Mouse (Mus musculus) heart, adult 8-10 months (tissue): ENCODE data around the gene Rassf9. TPM values are rescaled to one million over a fixed set of nuclear protein-coding genes. Genes with fewer than 3 reads are reported as not detected.

ENCODE experiments used
- DNase-seq: peaks from one replicate; pipeline ENCODE4 v3.0.0; 2022; ENCODE audit warnings: low spot score
- total RNA-seq, 4 experiments: library from RNA; stranded (reverse); gene quantifications; 2 replicates each; pipeline ENCODE4 v1.2.4; 2022

Gene Rassf9
- 10 to 100 TPM; 10.0 to 12.5 (median 11.9) TPM for total RNA-seq

DNA sequence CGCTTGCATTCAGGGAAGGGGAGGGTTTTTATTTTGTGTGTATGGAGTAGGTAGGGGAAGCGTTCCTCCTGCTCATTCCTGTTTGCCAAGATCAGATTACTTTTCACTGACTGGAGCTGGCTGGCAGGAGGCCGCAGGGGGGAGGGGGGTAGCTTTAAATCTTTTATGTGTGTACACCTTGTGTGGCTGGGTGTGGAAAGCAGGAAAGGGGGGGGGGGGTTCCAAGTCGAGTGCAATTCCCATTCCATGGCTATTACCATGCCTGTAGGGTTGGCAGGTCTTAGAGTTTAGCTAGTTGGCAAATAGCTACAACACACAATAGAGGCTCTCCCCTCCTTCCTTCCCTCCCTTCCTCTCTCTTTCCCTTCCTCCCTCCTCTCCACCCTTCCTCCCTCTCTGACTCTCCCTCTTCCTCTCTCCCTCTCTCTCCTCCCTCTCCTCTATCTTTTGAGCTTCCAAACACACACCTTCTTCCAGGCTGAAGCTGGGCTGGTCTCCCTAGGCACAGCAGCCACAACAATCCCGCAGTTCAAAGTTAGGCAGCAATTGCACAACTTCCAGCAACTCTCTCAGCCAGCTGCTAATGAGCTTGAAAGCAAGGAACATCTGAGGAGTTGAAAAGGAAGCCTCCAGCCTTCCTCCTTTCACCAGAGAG lies at the start of gene Rassf9:
TSS of gene Rassf9 (plus strand) at position 416 of the 655 bp plus-strand sequence.
- peak; percentile 36 for DNase-seq

DNA sequence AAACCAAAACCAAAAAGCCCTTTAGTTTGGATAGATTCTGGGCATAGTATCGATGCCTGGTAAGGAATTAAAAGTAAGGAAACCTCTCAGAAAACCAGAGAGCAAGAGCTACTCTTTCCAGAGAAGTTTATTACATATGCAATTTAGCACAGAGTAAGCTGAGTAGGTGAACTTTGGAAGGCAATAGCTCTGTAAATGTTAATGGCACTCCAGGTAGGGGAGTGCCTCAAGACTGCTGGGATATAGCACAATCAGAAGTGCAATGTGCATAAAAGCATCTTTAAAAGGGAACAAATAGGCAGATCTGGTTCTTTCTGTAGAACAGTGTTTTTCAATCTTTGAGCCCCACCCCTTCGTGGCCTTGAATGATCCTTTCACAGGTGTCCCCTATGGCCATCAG lies 42.6 kb upstream of the Rassf9 start:
- DNase-seq, result no peak

DNA sequence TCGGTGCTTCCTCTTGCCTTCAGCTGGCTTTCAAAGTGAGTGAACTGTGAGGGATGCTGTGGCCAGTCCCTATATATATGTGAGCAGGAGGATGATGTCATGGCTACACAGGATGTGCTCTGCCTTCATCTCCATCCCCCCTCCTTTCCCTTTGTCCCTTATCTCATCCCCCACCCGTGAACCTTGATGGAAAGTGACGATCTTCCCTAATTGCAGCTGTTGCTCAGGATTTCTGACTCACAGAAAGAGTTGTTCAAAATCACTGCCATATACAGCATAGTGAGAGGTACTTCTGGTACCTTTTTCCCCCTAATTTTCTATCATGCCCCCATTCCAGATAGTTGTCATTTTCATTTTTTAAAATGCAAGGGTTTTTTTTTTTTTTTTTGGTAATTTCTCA lies 21.6 kb upstream of the Rassf9 start, which contains the start of gene Nts:
TSS of gene Nts (minus strand) at position 101 of the 400 bp plus-strand sequence.
- DNase-seq, result no peak

DNA sequence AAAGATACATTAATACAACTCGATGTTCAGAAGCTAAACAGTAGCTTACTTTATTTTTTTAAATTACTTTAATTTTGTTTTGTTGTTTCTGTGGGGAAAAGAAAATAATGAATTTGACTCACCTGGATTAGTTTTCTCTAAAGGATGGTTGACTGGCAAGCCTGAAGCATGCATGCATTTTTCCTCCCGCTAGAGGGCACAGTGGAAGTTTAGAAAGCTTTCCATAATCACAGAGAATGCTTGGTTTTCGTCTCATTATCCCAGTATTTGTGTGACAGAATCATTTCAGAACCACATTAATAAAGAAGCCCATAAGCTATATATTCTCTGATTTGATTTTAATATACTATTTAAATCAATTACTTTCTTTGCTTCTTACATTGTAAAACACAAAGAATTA lies 20.2 kb upstream of the Rassf9 start:
- no peak for DNase-seq

DNA sequence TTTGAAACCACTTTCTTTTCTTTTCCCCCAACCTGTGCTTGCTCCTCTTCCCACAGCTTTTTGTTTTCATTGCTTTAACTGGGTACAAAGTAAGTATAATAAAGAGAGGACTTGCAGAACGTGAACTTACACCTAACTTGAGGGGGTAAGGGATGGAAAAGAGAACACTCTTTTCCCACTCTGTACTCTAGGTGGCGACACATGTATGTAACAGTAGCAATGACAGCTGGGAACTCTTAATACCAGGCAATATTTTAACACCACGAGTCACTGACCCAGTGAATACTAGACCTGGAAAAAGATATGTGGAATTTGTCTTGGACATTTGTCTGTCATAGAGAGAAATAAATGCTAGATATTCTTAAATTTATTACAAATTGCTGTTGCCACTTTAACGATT lies 13.3 kb upstream of the Rassf9 start:
- peak; percentile 41 for DNase-seq

DNA sequence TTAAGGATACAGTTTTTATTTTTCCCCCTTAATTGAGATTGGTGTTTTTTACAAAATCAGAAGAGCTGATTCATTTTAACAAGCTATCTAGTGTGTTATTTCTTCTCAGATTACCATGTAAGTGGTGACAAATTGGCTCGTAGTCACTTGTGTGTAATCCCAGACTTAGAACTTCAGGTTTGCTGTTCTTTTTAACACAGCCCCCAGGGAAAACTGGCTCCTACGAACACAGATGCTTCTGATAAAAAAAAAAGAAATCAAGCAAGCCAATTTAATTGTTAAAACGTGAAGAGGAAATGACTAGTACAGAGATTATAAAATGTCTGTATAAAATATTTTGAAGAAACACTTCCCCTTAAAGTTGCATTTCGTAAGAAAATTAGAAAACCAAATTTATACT lies 4.6 kb upstream of the Rassf9 start:
- DNase-seq, result no peak

DNA sequence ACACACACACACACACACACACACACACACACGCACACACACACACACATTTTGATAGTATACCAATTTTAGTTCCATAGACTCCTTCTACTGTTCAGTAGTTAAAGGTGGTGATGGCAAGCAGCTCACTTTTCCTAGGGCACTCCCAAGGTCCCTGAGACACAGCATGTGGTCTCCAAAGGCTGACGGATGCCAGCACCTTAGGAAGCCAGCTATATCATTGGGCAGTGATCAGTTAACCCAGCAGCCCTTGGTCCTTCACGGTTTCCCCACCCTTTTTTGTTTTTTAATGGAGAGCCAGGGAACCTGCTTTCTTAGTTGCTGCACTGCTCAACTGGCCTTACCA lies 588 bp upstream of the Rassf9 start:
- no peak for DNase-seq

- no peak for DNase-seq
Measured at GRCm38 (mm10) chr10:102514159-102514558, 2.1 kb downstream of the Rassf9 start.

- DNase-seq, result no peak
Measured at GRCm38 (mm10) chr10:102527901-102528300, 15.9 kb downstream of the Rassf9 start.

GRCm38 (mm10) chr10:102553941-102554340 lies 41.9 kb downstream of the Rassf9 start:
- no peak for DNase-seq

DNA sequence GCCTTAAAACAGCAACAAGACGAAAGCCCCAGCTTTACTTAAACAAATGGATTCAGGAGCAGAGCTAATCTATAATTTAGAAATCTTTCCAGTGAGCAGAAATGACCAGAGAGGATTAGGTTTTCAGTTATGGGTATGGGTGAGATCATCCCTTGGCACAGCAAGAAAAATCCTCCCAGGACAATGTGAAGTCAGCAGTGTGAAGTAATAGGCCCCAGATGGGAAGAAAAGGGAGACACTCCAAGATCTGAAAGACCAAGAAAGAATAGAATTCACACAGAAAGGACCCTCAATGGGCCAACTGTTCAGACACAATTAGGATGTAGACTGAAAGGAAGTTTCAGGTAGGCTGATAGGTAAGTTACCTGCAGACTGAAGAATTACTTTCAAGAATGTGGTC lies 50.5 kb downstream of the Rassf9 start:
- no peak for DNase-seq

GRCm38 (mm10) chr10:102577970-102578369 lies 65.9 kb downstream of the Rassf9 start:
- DNase-seq, result no peak

- no peak for DNase-seq
Measured at GRCm38 (mm10) chr10:102594306-102594705, 82.3 kb downstream of the Rassf9 start.

Other genes with a start within 250 kb of the Rassf9 start
- gene Nts, start 21.7 kb upstream of the Rassf9 start, total RNA-seq, result 1 to 10 TPM in 2 of 4 experiments, under 1 TPM in 2; 0.25 to 1.4 (median 0.84) TPM